Mouse (Mus musculus) cortical plate, adult 2 months (tissue): ENCODE results near the gene Olfr750.

Experiments used
- CTCF ChIP-seq: fragments of 200-500 bp; IDR thresholded peaks from 2 replicates; pipeline ENCODE4 v1.5.1; 2011; ENCODE audit warnings: mild to moderate bottlenecking, control low read depth, low read length; ENCODE audit not compliant: insufficient read depth; ENCODE audit errors: extremely low read depth
- POLR2A ChIP-seq: fragments of 200-500 bp; IDR thresholded peaks from 2 replicates; pipeline ENCODE4 v1.6.1; 2011; ENCODE audit warnings: mild to moderate bottlenecking, low read length, control low read depth; ENCODE audit not compliant: insufficient read depth; ENCODE audit errors: extremely low read depth

- TF ChIP-seq CTCF (no peak), POLR2A (no peak)
Measured at GRCm38 (mm10) chr14:51082599-51083581, 8.7 kb upstream of the Olfr750 start.
